Mouse (Mus musculus) CH12.LX (cell line): ENCODE measurements at regions not wholly inside any gene's neighbourhood (a gene's known extent, or its start where the extent isn't known, plus 50 kb on each side); places are given as distances from the start of the nearest gene placed in this dataset.

Experiments
- CTCF ChIP-seq, 2 experiments: IDR thresholded peaks in 1 of 2; conservative IDR thresholded peaks in 1 of 2; 2 replicates each; pipeline ENCODE4 v1.5.1; 2011 to 2012; ENCODE audit warnings: low read depth in 2 of 2, low read length in 2 of 2, improper control_type of control experiment in 1 of 2, inconsistent platforms in 1 of 2, mild to moderate bottlenecking in 1 of 2, moderate library complexity in 1 of 2
- EP300 ChIP-seq: IDR thresholded peaks from 2 replicates; pipeline ENCODE4 v1.6.1; 2011; ENCODE audit warnings: low read length, improper control_type of control experiment
- MAX ChIP-seq: IDR thresholded peaks from 2 replicates; pipeline ENCODE4 v1.6.1; 2011; ENCODE audit warnings: low read length, improper control_type of control experiment
- MAZ ChIP-seq: IDR thresholded peaks from 2 replicates; pipeline ENCODE4 v1.6.1; 2012; ENCODE audit warnings: low read depth, mild to moderate bottlenecking, inconsistent platforms, low read length, improper control_type of control experiment, moderate library complexity
- MYC ChIP-seq: IDR thresholded peaks from 2 replicates; pipeline ENCODE4 v1.6.1; 2011; ENCODE audit warnings: low read depth, mild to moderate bottlenecking, improper control_type of control experiment, low read length
- POLR2A ChIP-seq: IDR thresholded peaks from 2 replicates; pipeline ENCODE4 v1.6.1; 2011; ENCODE audit warnings: low read depth, mild to moderate bottlenecking, improper control_type of control experiment, low read length
- SIN3A ChIP-seq: IDR thresholded peaks from 2 replicates; pipeline ENCODE4 v1.6.1; 2012; ENCODE audit warnings: low read length, improper control_type of control experiment, inconsistent platforms
- TBP ChIP-seq: conservative IDR thresholded peaks from 2 replicates; pipeline ENCODE4 v1.6.1; 2011; ENCODE audit warnings: low read depth, low read length, improper control_type of control experiment
- ZC3H11A ChIP-seq: IDR thresholded peaks from 2 replicates; pipeline ENCODE4 v1.6.1; 2012; ENCODE audit warnings: low read depth, mild to moderate bottlenecking, inconsistent platforms, low read length, improper control_type of control experiment
- ZMIZ1 ChIP-seq: IDR thresholded peaks from 2 replicates; pipeline ENCODE4 v1.6.1; 2012; ENCODE audit warnings: low read depth, mild to moderate bottlenecking, inconsistent platforms, low read length, improper control_type of control experiment

DNA sequence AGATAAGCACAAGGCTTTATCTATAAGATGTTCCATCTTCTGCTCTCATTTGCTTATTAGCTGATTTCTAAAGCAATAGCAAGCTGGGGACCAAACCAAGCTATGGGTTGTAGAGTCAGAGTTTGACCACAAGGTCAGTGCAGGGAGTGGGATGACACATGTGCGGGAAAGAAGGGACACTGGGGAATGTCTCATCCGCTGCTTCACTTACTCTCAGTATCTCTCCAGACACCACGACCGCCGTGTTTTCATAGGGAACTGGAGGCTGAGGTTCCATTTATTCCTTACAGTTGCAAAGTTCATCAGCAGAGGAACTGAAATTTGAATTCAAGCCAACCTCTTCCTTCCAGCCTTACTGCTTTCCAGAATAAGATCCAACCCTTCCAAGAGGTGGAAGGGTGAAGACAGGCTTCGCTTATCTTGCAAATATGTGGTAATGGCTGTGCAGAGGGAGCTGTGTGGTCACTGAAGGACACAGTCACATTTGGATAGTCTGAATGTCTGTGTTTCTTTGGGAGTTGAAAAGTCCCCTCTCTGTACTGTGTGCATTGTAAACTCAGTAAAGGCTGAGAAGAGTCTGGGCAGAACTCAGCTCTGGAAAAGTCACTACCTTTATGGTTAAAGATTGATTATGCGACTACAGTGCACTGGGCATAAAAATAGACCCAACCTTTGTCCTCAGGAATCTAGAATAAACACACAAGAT lies 118.1 kb upstream of the C1qtnf3 start:
- TF ChIP-seq POLR2A, result no peak
- no peak for TF ChIP-seq TBP
- TF ChIP-seq MAX, result no peak
- TF ChIP-seq ZC3H11A, result no peak
- no peak for TF ChIP-seq CTCF (conservative IDR thresholded peaks at IDR 0.05 in 1 of 2, IDR thresholded peaks at IDR 0.05 in 1 of 2; ENCODE audit: low read depth in 2 of 2, low read length in 2 of 2)
- no peak for TF ChIP-seq EP300
- TF ChIP-seq MYC, result no peak
- no peak for TF ChIP-seq SIN3A
- TF ChIP-seq ZMIZ1, result no peak
- no peak for TF ChIP-seq MAZ
